Mouse (Mus musculus) layer of hippocampus, adult 9-11 months (tissue): ENCODE data around the gene Nln.

Source experiments
- DNase-seq: peaks from one replicate; pipeline ENCODE4 v3.0.0; 2022

The Nln gene

DNA sequence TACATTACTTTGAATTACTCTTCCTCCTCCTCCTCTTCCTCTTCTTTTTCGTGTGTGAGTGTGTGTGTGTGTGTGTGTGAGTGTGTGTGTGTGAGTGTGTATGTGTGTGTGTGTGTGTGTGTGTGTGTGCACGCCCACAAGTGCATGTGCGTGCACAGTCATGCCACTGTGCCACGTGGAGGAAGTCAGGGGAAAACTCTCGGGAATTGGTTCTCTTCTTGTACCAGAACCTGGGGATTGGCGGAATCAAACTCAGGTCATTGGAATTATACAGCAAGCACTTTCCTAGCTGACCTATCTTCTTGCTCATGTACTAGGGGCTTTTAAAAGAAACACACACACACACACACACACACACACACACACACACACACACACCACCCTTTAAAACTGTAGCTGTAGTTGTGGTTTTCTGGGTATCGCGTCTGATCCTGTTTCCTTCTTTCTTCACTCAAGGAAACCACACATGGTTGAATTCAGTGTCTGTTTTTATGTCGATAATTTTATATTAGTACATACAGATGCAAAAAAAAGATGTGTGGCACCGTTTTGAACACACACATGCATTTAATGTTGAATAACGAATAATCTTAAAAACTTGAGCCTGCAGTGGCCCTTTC, 97.1 kb downstream of the Nln start:
- DNase-seq = no peak

DNA sequence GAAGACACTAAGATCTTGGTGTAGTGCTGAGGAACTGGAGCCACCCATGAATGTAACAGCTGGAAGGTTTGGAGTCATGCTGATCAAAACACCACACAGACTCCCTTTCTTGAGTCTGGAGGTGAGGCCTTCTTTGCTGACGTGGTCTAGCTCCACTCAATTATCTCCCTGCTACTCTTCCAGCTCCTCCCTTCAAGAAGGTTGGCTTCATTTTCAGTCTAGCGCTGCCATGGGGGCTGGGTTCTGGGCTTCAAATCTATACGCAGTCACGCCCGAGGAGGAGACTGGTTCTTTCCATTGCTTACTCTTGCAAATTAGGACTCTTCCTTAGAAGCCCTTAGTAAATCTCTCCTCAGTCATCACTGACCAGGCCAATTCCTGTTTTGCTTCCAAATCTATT, 98.1 kb downstream of the Nln start:
- no peak for DNase-seq

DNA sequence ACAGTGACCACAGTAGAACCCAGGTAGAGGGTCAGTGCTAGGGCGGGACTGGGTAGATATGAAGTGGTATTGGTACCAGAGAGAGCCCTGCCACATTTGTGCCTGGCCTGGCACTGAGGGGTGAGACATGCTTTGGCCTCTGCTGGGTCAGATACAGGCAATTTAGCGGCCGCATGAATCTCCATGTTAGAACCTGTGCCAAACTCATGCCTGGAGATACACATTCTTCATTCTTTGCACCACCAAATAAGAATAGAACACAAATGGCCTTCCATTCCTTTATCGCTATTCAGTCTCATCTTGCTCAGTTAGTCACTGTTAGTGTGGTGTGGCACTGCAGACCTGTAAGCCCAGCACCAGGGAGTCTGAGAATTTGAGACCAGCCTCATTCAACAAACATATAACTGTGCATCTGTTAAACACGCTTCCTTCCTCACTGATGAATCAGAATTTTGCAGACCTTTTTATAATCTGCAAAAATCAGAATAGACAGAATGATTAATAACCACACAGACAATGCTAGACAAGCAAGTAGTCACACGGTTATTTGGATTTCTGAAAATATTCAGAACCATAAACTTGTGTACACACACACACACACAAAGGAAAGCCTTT, 104.1 kb downstream of the Nln start:
- DNase-seq = no peak

DNA sequence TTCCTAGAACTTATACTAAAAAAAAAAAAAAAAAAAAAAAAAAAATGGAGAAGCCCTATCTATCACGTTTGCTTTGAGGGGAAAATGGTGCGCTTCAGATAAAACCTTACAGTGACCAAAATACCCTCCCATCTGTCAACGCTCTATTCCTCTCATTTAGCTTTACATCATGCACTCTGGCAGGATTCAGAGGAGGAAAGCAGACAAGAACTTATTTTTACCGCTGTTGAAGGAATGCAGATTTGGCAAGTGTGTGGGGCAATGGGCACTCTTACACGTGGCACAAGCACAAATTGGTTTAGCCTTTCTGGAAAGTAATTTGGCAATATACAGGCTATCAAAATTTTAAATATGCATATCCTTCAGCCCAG, 115.3 kb downstream of the Nln start:
- no peak for DNase-seq

- DNase-seq = no peak
Observed at GRCm38 (mm10) chr13:103993142-103994084, 116.0 kb downstream of the Nln start.

GRCm38 (mm10) chr13:103986660-103987059, 122.8 kb downstream of the Nln start:
- no peak for DNase-seq

DNA sequence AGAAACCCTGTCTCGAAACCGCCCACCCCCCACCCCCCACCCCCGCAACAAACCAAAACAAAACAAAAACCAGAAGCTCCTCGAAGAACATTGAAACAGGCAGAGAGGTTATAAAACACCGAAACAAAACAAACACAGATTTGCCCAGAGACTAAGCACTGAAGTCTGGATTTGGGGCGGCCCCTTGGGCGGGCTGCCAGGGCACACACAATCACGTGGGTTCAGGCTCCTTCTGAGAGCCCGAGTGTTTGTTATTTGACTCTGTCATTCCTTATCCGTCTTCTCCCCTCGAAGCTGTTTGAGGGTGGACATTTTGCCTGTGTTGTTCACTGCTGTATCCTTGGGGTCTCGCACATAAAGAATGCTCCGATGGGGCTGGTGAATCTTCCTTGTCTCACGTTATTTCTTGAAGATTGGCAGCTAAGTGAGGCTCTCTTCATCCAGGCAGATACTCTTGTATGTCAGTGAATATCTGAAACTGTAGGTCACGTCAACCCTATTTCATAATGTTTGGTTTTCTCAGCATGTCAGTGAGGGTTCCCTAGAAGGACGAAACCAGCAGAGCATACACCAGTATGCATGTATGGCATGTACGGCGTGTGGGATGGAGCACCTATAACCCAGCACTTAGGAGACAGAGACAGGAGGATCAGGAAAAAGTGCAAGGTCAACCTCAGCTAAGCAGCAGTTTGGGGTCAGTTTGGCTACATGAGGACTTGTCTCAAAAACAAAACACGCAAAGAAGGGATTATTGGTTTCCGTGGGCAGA, 123.7 kb downstream of the Nln start:
- DNase-seq = no peak

- DNase-seq = no peak
Observed at GRCm38 (mm10) chr13:103982376-103982775, 127.0 kb downstream of the Nln start.

- DNase-seq = no peak
Observed at GRCm38 (mm10) chr13:103980414-103980813, 129.0 kb downstream of the Nln start.

DNA sequence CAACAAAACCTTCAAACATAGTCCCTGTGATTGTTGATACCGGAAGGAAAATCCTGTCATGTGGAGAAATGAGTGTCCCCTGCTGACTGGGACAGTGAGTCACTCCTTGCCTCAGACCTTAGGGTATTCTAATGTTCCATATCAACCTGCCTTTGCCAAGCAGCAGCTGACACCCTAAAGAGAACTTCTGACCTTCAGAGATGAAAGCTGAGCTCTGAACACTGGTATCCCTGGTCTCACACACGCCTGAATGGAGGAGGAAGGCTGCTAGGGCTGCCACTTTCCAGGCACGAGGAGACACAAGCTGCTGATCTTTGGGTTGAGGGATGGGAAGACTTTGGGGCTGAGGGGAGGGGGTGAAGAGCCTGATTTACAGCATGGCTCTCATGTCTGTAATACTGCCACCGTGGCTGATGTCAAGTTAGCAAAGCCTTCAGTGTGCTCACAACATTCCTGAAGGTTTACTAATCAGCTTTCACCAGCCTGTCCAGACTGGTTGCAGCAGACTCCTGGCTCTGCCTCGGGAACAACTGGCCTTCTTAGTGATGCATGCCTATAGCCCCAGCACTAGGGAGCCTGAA, 131.0 kb downstream of the Nln start:
- DNase-seq = no peak

DNA sequence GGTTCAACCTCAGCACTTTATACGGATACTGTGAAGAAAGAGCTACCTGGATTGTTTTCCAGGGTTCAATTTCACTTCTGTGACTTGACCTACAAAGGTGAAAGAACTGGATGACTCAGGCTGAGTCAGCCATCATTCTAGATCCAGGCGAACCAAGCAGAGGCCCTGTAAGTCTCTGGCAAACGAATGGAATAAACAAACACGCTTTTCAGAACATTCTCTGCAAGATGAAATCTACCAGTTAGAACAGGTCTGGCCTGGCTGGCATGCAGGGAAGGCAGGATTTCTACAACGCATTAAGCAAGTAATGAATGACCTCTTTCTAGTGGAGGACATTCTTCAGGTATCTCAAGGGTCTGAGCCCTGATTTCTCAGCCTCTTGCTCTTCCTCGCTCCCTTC, 131.6 kb downstream of the Nln start:
- DNase-seq = no peak

- no peak for DNase-seq
Observed at GRCm38 (mm10) chr13:103976181-103976724, 133.2 kb downstream of the Nln start.

- no peak for DNase-seq
Observed at GRCm38 (mm10) chr13:103975101-103975500, 134.3 kb downstream of the Nln start.

- DNase-seq = no peak
Observed at GRCm38 (mm10) chr13:103973977-103974376, 135.4 kb downstream of the Nln start.
